Mouse (Mus musculus) macrophage (primary cell): ENCODE data around the gene Capsl. TPM values are rescaled to one million over a fixed set of nuclear protein-coding genes. Genes with fewer than 3 reads are reported as not detected.

Experiments used
- H3K27ac ChIP-seq: fragments of 350-480 bp; formaldehyde crosslinking; 2 replicates; pipeline ENCODE4 v1.9.0; 2021
- H3K36me3 ChIP-seq: fragments of 350-480 bp; formaldehyde crosslinking; 2 replicates; pipeline ENCODE4 v1.9.0; 2021; ENCODE audit errors: inconsistent target
- H3K4me3 ChIP-seq: fragments of 350-480 bp; formaldehyde crosslinking; 2 replicates; pipeline ENCODE4 v1.9.0; 2021; ENCODE audit errors: inconsistent target
- H3K79me2 ChIP-seq: fragments of 350-480 bp; formaldehyde crosslinking; 2 replicates; pipeline ENCODE4 v1.9.0; 2021; ENCODE audit errors: inconsistent target
- WGBS: methylation state at CpG from one replicate; pipeline ENCODE4 v1.1.7; 2026; ENCODE audit warnings: inconsistent platforms; ENCODE audit not compliant: missing documents; 5-methylcytosine and 5-hydroxymethylcytosine counted together
- polyA plus RNA-seq: library from polyadenylated mRNA; stranded (reverse); fragments of 250-400 nt; gene quantifications from 3 replicates; pipeline ENCODE4 v1.2.4, GENCODE M21; 2018; ENCODE audit warnings: inconsistent platforms

Capsl gene
- polyA plus RNA-seq, 1 experiment from 2014 or later: 0.17 TPM

- 90% methylated on average over 2 of the region's 2 CpGs for WGBS
- Histone ChIP-seq H3K4me3 (no peak overlapping the region), H3K27ac (no peak overlapping the region), H3K79me2 (no peaks in the 10 kb centered on the region), H3K36me3 (no peaks in the 10 kb centered on the region; the same call in 1 of the 2 replicates)
These were observed 53.7 kb downstream of the Capsl start for GRCm38 (mm10) chr15:9489417-9490118.

GRCm38 (mm10) chr15:9492077-9492476 lies 56.2 kb downstream of the Capsl start:
- H3K4me3 ChIP-seq: no peak overlapping the region
- no peaks in the 10 kb centered on the region for H3K79me2 ChIP-seq
- H3K36me3 ChIP-seq: no peaks in the 10 kb centered on the region; the same call in 1 of the 2 replicates
- no peak overlapping the region for H3K27ac ChIP-seq
- 23% methylated on average over 3 of the region's 3 CpGs for WGBS

Other genes starting within 250 kb of the Capsl start
- gene Ugt3a1, start 159.1 kb upstream of the Capsl start, polyA plus RNA-seq: not detected in 3 replicates
- not detected in 3 replicates for gene Ugt3a2, start 100.5 kb upstream of the Capsl start, polyA plus RNA-seq
- 63.7 to 256 TPM (median 96.3 TPM) in 3 replicates for gene Il7r, start 94.1 kb downstream of the Capsl start, polyA plus RNA-seq